8 mouse cellular contexts compared by ENCODE assay signal in the genomic region with DNA sequence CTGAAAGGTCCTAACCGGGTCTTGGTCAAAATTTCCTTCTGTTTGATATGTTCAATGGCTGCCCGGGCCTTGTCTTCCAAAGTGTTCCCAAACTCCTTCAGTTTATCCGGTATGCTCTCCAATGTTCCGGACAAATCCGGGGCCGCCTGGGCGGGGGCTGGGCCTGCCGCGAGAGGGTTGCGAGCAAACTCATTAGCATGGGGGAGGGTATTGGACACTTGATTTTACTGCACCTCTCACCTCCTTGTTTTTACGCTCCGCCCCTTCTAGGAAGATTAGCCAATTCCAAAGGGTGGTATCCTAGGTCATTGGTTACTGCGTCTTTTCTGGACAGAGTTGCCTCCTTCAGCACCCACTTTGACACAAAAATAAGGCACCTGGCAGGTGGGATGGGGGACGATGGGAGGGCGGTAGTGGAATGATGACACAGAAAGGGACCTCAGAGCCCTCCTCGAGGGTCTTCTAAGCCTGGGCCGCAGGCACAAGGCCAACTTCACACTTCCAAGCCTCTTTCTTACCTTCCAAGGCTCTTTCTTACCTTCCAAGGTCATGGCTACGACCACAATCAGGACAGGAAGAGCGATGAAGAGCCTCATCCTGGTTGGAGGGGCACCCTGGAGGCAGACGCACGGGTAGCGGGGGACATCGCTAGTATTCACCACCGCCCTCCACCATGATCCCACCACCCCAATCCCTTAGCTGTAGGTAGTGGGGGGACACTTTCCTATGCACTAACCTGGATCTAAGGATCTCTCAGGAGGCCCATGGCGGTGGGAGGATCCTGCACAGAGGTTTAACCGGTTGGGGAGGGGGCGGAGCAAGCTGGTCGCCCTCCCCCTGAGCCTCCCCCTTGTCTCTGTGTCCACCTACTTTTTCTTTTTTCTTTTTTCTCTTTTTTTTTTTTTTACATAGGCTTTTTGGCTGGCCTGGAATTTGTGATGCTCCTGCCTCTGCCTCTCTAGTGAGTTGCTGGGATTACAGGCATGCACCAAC. TPM values are rescaled to one million over a fixed set of nuclear protein-coding genes. Genes with fewer than 3 reads are reported as not detected.
DNase-seq lines count a peak whose midpoint lies in the region; ATAC-seq and TF ChIP-seq lines count a peak whose summit lies in the region.

Gene Apoc1, minus strand, starts transcription at position 788 of the 993 bp plus-strand sequence.

- intact Hi-C loops in heart, postnatal 10 days (cut with DNase I): no loop called here

- peaks cover 48% of the 10 kb centered on the region for H3K4me1 ChIP-seq in heart, embryonic 10.5 days
- H3K4me1 ChIP-seq in testis, adult 2 months (ENCODE audit: control insufficient read depth, insufficient read depth, low read length): peaks cover 19% of the 10 kb centered on the region
- peaks cover 41% of the 10 kb centered on the region for H3K4me1 ChIP-seq in liver, embryonic 11.5 days (replicated peaks; ENCODE audit: control insufficient read depth, insufficient read depth, low read length)
- H3K4me1 ChIP-seq in stomach, embryonic 16.5 days (ENCODE audit: control insufficient read depth, insufficient read depth, low read length): peaks cover 21% of the 10 kb centered on the region; the same call in 1 of the 2 replicates

- no peak for TF ChIP-seq CTCF in testis, adult 2 months (IDR thresholded peaks at IDR 0.05; ENCODE audit: control insufficient read depth, insufficient read depth, insufficient replicate concordance, low read depth, low read length)

- no peak; the same call in 1 of the 2 replicates for ATAC-seq in liver, embryonic 11.5 days (replicated peaks; ENCODE audit: low FRiP score)
- 0 out of 2 replicates have a peak, but pooled peaks have one; percentile 20 for ATAC-seq in stomach, embryonic 16.5 days (ENCODE audit: insufficient read depth, low FRiP score)

- peaks cover 15% of the 10 kb centered on the region for H3K36me3 ChIP-seq in heart, embryonic 10.5 days
- no peaks in the 10 kb centered on the region for H3K36me3 ChIP-seq in testis, adult 2 months (ENCODE audit: control insufficient read depth, insufficient read depth, low read length)
- H3K36me3 ChIP-seq in liver, embryonic 11.5 days (ENCODE audit: control insufficient read depth, insufficient read depth, low read length): peaks cover 10% of the 10 kb centered on the region
- H3K36me3 ChIP-seq in stomach, embryonic 16.5 days (ENCODE audit: control insufficient read depth, insufficient read depth, low read length): no peaks in the 10 kb centered on the region; the same call in 1 of the 2 replicates

- peak within 1 kb of the TSS; percentile 32 for H3K4me3 ChIP-seq in heart, embryonic 10.5 days
- H3K4me3 ChIP-seq in testis, adult 2 months (ENCODE audit: control insufficient read depth, low read depth, low read length): no peak within 1 kb of the TSS
- H3K4me3 ChIP-seq in liver, embryonic 11.5 days (ENCODE audit: low read depth, low read length): peak within 1 kb of the TSS; percentile 16
- H3K4me3 ChIP-seq in stomach, embryonic 16.5 days (replicated peaks; ENCODE audit: low read length): no peak within 1 kb of the TSS

- H3K27me3 ChIP-seq in heart, embryonic 10.5 days (ENCODE audit: insufficient read depth, poor library complexity, severe bottlenecking): no peaks in the 10 kb centered on the region
- H3K27me3 ChIP-seq in testis, adult 2 months (ENCODE audit: control insufficient read depth, insufficient read depth, low read length): no peaks in the 10 kb centered on the region
- no peaks in the 10 kb centered on the region for H3K27me3 ChIP-seq in liver, embryonic 11.5 days (replicated peaks; ENCODE audit: control insufficient read depth, insufficient read depth, low read length)
- H3K27me3 ChIP-seq in stomach, embryonic 16.5 days (ENCODE audit: control insufficient read depth, insufficient read depth, low read length): no peaks in the 10 kb centered on the region

- peak within 1 kb of the TSS; percentile 45 for H3K4me2 ChIP-seq in liver, embryonic 11.5 days
- 0 out of 2 replicates have a peak within 1 kb of the TSS, but pooled peaks have one; percentile 6 for H3K4me2 ChIP-seq in stomach, embryonic 16.5 days (ENCODE audit: low read depth, low read length)

- peak within 1 kb of the TSS; percentile 78 for H3K27ac ChIP-seq in heart, embryonic 10.5 days
- H3K27ac ChIP-seq in testis, adult 2 months (ENCODE audit: control insufficient read depth, insufficient read depth, low read depth, low read length): no peak within 1 kb of the TSS
- peak within 1 kb of the TSS; percentile 95 for H3K27ac ChIP-seq in liver, embryonic 11.5 days (ENCODE audit: low read depth, low read length)
- peak within 1 kb of the TSS; percentile 42; the same call in 1 of the 2 replicates for H3K27ac ChIP-seq in stomach, embryonic 16.5 days (ENCODE audit: low read length)

- H3K9ac ChIP-seq in liver, embryonic 11.5 days (ENCODE audit: low read depth, low read length): peak within 1 kb of the TSS; percentile 10
- peak within 1 kb of the TSS; percentile 18; the same call in 1 of the 2 replicates for H3K9ac ChIP-seq in stomach, embryonic 16.5 days (ENCODE audit: low read length)

- WGBS in heart, embryonic 10.5 days: 41% methylated on average over 28 of the region's 28 CpGs
- WGBS in liver, embryonic 11.5 days: 46% methylated on average over 28 of the region's 28 CpGs
- WGBS in stomach, embryonic 16.5 days: 44% methylated on average over 28 of the region's 28 CpGs

- TF ChIP-seq POLR2A in testis, adult 2 months (IDR thresholded peaks at IDR 0.05; ENCODE audit: control insufficient read depth, low read depth, low read length): no peak

- no peaks in the 10 kb centered on the region for H3K9me3 ChIP-seq in heart, embryonic 10.5 days
- H3K9me3 ChIP-seq in liver, embryonic 11.5 days (ENCODE audit: control insufficient read depth, low read length): no peaks in the 10 kb centered on the region
- no peaks in the 10 kb centered on the region for H3K9me3 ChIP-seq in stomach, embryonic 16.5 days (replicated peaks; ENCODE audit: control insufficient read depth, low read length)

- DNase-seq in heart, embryonic 10.5 days (ENCODE audit: low spot score): no peak
- DNase-seq in heart, postnatal 10 days: no peak
- no peak for DNase-seq in testis, postnatal 10 days (ENCODE audit: low spot score)
- DNase-seq in liver, embryonic 11.5 days (ENCODE audit: low spot score): no peak
- no peak for DNase-seq in layer of hippocampus, adult 18-20 months (ENCODE audit: low spot score in 2 of 2)
- DNase-seq in right cerebral cortex, postnatal 4 days: no peak

RNA-seq across cellular contexts. Expression of gene Apoc1, which starts in this region (rescaled TPM):
- polyA plus RNA-seq in heart, embryonic 10.5 days (2016; fragmentation: Nextera tagmentation; extraction: Ambion mirVana): 5.4 and 19.9 TPM in 2 replicates
- 10 to 100 TPM in 1 of 2 experiments, 1 to 10 TPM in 1; 5.2 to 14.7 TPM for total RNA-seq in heart, postnatal 10 days (2021)
- 17.3 and 21.1 TPM in 2 replicates for polyA plus RNA-seq in testis, adult 2 months (2012; rRNA removed)
- 173 and 199 TPM in 2 replicates for polyA plus RNA-seq in liver, embryonic 11.5 days (2014; fragmentation: Nextera tagmentation; extraction: Ambion mirVana)
- 38.3 and 53.4 TPM in 2 replicates for polyA plus RNA-seq in stomach, embryonic 16.5 days (2015; fragmentation: Nextera tagmentation; extraction: Ambion mirVana)
- 1 to 10 TPM; 5.8 to 8.7 TPM for total RNA-seq in layer of hippocampus, adult 18-20 months (2021)

Comparison
In these comparisons a context has a peak if more than half of its experiments do, and no peak if none do; other contexts are left out.
1. H3K4me3 ChIP-seq: peak in heart, embryonic 10.5 days (single experiment) and liver, embryonic 11.5 days (single experiment); none in testis, adult 2 months (single experiment) and stomach, embryonic 16.5 days (single experiment).